Mouse (Mus musculus) CH12.LX (cell line): ENCODE data around the gene Trhde. TPM values are rescaled to one million over a fixed set of nuclear protein-coding genes. Genes with fewer than 3 reads are reported as not detected.

ENCODE experiments used
- DNase-seq: peaks from one replicate; pipeline ENCODE4 v3.0.0-alpha.2; 2013; ENCODE audit errors: extremely low read depth
- H3K27ac ChIP-seq: 2 replicates; pipeline ENCODE4 v1.5.1; 2012; ENCODE audit warnings: low read depth, mild to moderate bottlenecking, control low read depth, moderate library complexity; ENCODE audit not compliant: insufficient read depth
- H3K27me3 ChIP-seq: replicated peaks from 2 replicates; pipeline ENCODE3; 2012; ENCODE audit warnings: inconsistent platforms
- H3K36me3 ChIP-seq, 2 experiments: replicated peaks in 1 of 2; 2 replicates each; pipeline versions ENCODE3 to v1.6.1; 2012; ENCODE audit warnings: inconsistent platforms in 1 of 2, low read length in 1 of 2, mild to moderate bottlenecking in 1 of 2, mixed read lengths in 1 of 2, moderate library complexity in 1 of 2; ENCODE audit not compliant: control insufficient read depth in 1 of 2, insufficient read depth in 1 of 2
- H3K4me1 ChIP-seq, 2 experiments: 2 replicates each; pipeline ENCODE4 v1.6.1; 2012; ENCODE audit warnings: inconsistent platforms in 1 of 2, moderate library complexity in 1 of 2; ENCODE audit not compliant: insufficient read depth in 2 of 2, control insufficient read depth in 1 of 2
- H3K4me2 ChIP-seq: 2 replicates; pipeline ENCODE4 v1.6.1; 2012; ENCODE audit warnings: low read depth, mild to moderate bottlenecking, control low read depth; ENCODE audit not compliant: poor library complexity, insufficient read depth, severe bottlenecking
- H3K4me3 ChIP-seq, 3 experiments: fragments of 150-350 bp in 1 of 3; sonication (generic) in 1 of 3; replicated peaks in 1 of 3; 2 replicates each; pipeline versions ENCODE3 to v1.5.1; 2011 to 2012; ENCODE audit warnings: low read depth in 2 of 3, low read length in 2 of 3, mild to moderate bottlenecking in 2 of 3, moderate library complexity in 2 of 3, control low read depth in 1 of 3, improper control_type of control experiment in 1 of 3, inconsistent platforms in 1 of 3, mixed read lengths in 1 of 3; ENCODE audit not compliant: poor library complexity in 1 of 3
- H3K79me2 ChIP-seq: replicated peaks from 2 replicates; pipeline ENCODE4 v1.6.1; 2012; ENCODE audit warnings: mild to moderate bottlenecking, moderate library complexity; ENCODE audit not compliant: control insufficient read depth, poor library complexity, insufficient read depth, severe bottlenecking; ENCODE audit errors: extremely low read depth
- H3K9ac ChIP-seq: 2 replicates; pipeline ENCODE4 v1.6.1; 2012; ENCODE audit warnings: low read depth, mild to moderate bottlenecking, control low read depth, moderate library complexity; ENCODE audit not compliant: insufficient read depth
- H3K9me3 ChIP-seq: replicated peaks from 2 replicates; pipeline ENCODE3; 2012; ENCODE audit warnings: low read length, inconsistent platforms, mixed read lengths
- CHD1 ChIP-seq: IDR thresholded peaks from 2 replicates; pipeline ENCODE4 v1.6.1; 2012; ENCODE audit warnings: low read depth, low read length, improper control_type of control experiment, inconsistent platforms
- E2F4 ChIP-seq: IDR thresholded peaks from 2 replicates; pipeline ENCODE4 v1.6.1; 2011; ENCODE audit warnings: low read depth, low read length, improper control_type of control experiment; ENCODE audit not compliant: insufficient replicate concordance
- ELF1 ChIP-seq: IDR thresholded peaks from 2 replicates; pipeline ENCODE4 v1.6.1; 2014; ENCODE audit warnings: low read depth, mild to moderate bottlenecking, inconsistent platforms, low read length, improper control_type of control experiment
- EP300 ChIP-seq: IDR thresholded peaks from 2 replicates; pipeline ENCODE4 v1.6.1; 2011; ENCODE audit warnings: low read length, improper control_type of control experiment
- ETS1 ChIP-seq: conservative IDR thresholded peaks from 2 replicates; pipeline ENCODE4 v1.6.1; 2012; ENCODE audit warnings: low read depth, mild to moderate bottlenecking, inconsistent platforms, low read length, improper control_type of control experiment, moderate library complexity
- HCFC1 ChIP-seq: IDR thresholded peaks from 2 replicates; pipeline ENCODE4 v1.6.1; 2012; ENCODE audit warnings: low read depth, mild to moderate bottlenecking, inconsistent platforms, low read length, improper control_type of control experiment
- JUN ChIP-seq: IDR thresholded peaks from 2 replicates; pipeline ENCODE4 v1.6.1; 2011; ENCODE audit warnings: low read depth, mild to moderate bottlenecking, low read length, improper control_type of control experiment, moderate library complexity; ENCODE audit not compliant: insufficient read depth
- MAFK ChIP-seq: IDR thresholded peaks from 2 replicates; pipeline ENCODE4 v1.6.1; 2011; ENCODE audit warnings: low read length, improper control_type of control experiment; ENCODE audit not compliant: insufficient replicate concordance
- MXI1 ChIP-seq: IDR thresholded peaks from 2 replicates; pipeline ENCODE4 v1.6.1; 2011; ENCODE audit warnings: mild to moderate bottlenecking, low read depth, low read length, improper control_type of control experiment
- RAD21 ChIP-seq: IDR thresholded peaks from 2 replicates; pipeline ENCODE4 v1.6.1; 2011; ENCODE audit warnings: low read depth, mild to moderate bottlenecking, low read length, improper control_type of control experiment, moderate library complexity
- SIN3A ChIP-seq: IDR thresholded peaks from 2 replicates; pipeline ENCODE4 v1.6.1; 2012; ENCODE audit warnings: low read length, improper control_type of control experiment, inconsistent platforms
- SMC3 ChIP-seq: IDR thresholded peaks from 2 replicates; pipeline ENCODE4 v1.6.1; 2011; ENCODE audit warnings: low read depth, low read length, improper control_type of control experiment
- TBP ChIP-seq: conservative IDR thresholded peaks from 2 replicates; pipeline ENCODE4 v1.6.1; 2011; ENCODE audit warnings: low read depth, low read length, improper control_type of control experiment
- TCF12 ChIP-seq: IDR thresholded peaks from 2 replicates; pipeline ENCODE4 v1.6.1; 2014; ENCODE audit warnings: low read depth, mild to moderate bottlenecking, inconsistent platforms, low read length, improper control_type of control experiment
- UBTF ChIP-seq: IDR thresholded peaks from 2 replicates; pipeline ENCODE4 v1.6.1; 2012; ENCODE audit warnings: low read depth, mild to moderate bottlenecking, inconsistent platforms, low read length, improper control_type of control experiment, moderate library complexity
- ZKSCAN1 ChIP-seq: IDR thresholded peaks from 2 replicates; pipeline ENCODE4 v1.6.1; 2012; ENCODE audit warnings: low read depth, inconsistent platforms, low read length, improper control_type of control experiment, borderline replicate concordance
- dilution Hi-C: fragments of 300-500 bp; cut with MboI; formaldehyde crosslinking; loops from 2 replicates; pipeline ENCODE4 v1.14.3; 2020; ENCODE audit warnings: low sequenced_read_pairs; ENCODE audit not compliant: extremely low pct_unique_long_range_greater_than_20kb, extremely low pct_ligation_motif_present
- in situ Hi-C: fragments of 300-500 bp; cut with MboI; formaldehyde crosslinking; loops from 3 replicates; pipeline ENCODE4 v1.14.3; 2019; ENCODE audit warnings: low sequenced_read_pairs, low pct_ligation_motif_present, low pct_unique_long_range_greater_than_20kb, mixed read lengths
- polyA plus RNA-seq: library from polyadenylated mRNA; unstranded; fragments of >175 nt; gene quantifications from 2 replicates; pipeline ENCODE4 v1.2.1, GENCODE M21; 2012; ENCODE audit warnings: low read depth; ENCODE audit not compliant: insufficient read length
- total RNA-seq, 2 experiments: library from RNA; depleted of rRNA; stranded (reverse); fragments of 300-350 nt in 1 of 2; fragments of >200 nt in 1 of 2; gene quantifications; 2 replicates each; pipeline ENCODE4 v1.2.3; 2012 to 2014

Gene Trhde
- total and polyA plus RNA-seq, 3 experiments = not detected

GRCm38 (mm10) chr10:114759240-114759639 lies 42.9 kb downstream of the Trhde start:
- no peaks in the 10 kb centered on the region for H3K4me1 ChIP-seq
- TF ChIP-seq MXI1 (no peak), HCFC1 (no peak), UBTF (no peak), MAFK (no peak), EP300 (no peak), RAD21 (no peak), JUN (no peak), CHD1 (no peak), SIN3A (no peak), ELF1 (no peak), TCF12 (no peak)
- no peak overlapping the region for H3K4me3 ChIP-seq
- no peaks in the 10 kb centered on the region for H3K36me3 ChIP-seq
- no peaks in the 10 kb centered on the region for H3K9me3 ChIP-seq
- no peaks in the 10 kb centered on the region for H3K27me3 ChIP-seq
- dilution Hi-C loops (no loop called here), in situ Hi-C loops (no loop called here)
- no peak overlapping the region for H3K4me2 ChIP-seq
- no peak overlapping the region for H3K9ac ChIP-seq
- H3K79me2 ChIP-seq = no peaks in the 10 kb centered on the region
- H3K27ac ChIP-seq = no peak overlapping the region
- DNase-seq = no peak

DNA sequence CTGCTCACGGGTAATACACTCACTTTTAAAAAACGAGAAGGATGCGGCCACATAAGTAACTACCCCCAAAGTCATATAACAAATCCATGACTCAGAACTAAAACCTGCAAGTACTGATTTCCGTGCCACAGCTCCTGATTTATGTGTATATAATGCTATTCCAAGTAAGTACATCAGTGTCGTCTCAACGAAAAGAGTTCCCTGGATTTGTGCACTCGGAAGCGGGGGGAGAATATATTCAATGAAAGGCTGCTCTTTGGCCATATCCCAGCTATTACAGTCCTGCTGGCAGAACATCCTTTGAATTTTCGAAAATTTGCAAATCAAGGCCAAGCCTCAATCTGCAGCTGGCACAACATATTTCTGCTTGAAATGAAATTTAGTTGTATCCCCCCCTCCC lies 43.5 kb downstream of the Trhde start:
- Histone ChIP-seq H3K9ac (no peak overlapping the region), H3K36me3 (no peaks in the 10 kb centered on the region), H3K4me1 (no peaks in the 10 kb centered on the region), H3K79me2 (no peaks in the 10 kb centered on the region), H3K4me2 (no peak overlapping the region), H3K9me3 (no peaks in the 10 kb centered on the region), H3K27me3 (no peaks in the 10 kb centered on the region), H3K4me3 (no peak overlapping the region), H3K27ac (no peak overlapping the region)
- dilution Hi-C loops = no loop called here
- DNase-seq = no peak
- in situ Hi-C loops = no loop called here
- no peak for TF ChIP-seq TBP
- TF ChIP-seq E2F4 = no peak
- TF ChIP-seq SMC3 = no peak
- TF ChIP-seq ZKSCAN1 = no peak
- no peak for TF ChIP-seq ETS1
